Mouse (Mus musculus) testis, postnatal 14 days (tissue): ENCODE data around the gene Cdc27.
"Not testable (repeated sequence)": the region's sequence is repeated elsewhere in the genome, so short reads cannot be mapped to it uniquely, and the experiment has no call there.

Source experiments
- DNase-seq: peaks from one replicate; pipeline ENCODE4 v3.0.0; 2021; ENCODE audit warnings: low spot score

The Cdc27 gene

DNA sequence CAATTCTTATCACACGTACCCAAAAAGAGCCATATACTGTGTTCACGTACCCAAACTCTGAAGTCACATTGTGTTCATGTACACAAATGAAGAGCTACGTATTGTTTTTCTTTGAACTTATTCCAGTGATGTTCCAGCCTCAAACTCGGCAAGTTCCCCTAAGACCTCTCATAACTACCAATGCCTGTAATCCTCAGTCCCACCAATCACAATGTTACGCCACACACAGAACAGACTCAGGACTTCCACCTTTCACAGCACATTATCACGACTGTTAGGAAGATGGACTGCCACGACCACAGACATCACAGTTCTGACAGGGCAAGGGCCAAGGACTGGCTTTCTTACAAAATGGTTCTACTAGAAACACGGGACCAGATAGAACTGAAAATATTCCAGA is 20.1 kb upstream of the Cdc27 start:
- DNase-seq, result not testable (repeated sequence)

DNA sequence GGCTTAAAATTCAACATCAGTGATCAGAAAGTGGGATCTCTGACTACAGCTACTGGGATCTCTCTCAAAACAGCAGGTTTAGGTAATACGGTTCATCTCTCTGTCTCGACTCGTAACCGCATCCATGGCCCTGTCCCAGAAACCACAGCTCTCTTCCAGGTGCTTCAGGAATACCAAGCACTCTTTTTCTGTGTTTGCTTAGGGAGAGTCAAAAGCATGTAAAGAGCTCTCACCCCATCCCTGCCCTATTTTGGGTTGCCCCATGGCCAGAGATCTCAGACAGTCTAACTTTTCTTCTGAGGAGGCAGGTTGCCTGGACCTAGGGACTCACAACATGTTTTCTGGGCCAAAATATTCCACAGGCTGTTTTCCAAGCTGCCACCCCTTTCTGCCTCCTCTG is 17.9 kb upstream of the Cdc27 start:
- DNase-seq, result no peak

DNA sequence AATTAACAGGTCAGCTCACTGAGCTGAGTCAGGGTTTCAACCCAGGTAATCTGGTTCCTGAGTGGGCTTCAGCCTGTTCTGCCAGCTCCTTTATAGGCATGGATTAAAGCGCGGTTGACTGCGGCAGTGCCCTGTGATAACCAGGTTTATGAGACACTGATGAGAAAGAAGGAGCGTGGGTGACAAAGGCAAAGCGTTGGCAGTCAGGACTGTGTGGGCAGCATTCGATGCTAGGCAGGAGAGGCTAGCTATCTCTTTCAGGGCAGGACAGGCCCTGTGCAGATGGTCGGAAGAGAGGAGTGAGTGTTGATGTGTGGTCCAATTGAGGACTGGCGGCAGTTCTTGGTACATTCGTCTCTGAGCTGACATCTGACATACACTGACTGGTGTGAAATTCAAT is 17.3 kb upstream of the Cdc27 start:
- no peak for DNase-seq

DNA sequence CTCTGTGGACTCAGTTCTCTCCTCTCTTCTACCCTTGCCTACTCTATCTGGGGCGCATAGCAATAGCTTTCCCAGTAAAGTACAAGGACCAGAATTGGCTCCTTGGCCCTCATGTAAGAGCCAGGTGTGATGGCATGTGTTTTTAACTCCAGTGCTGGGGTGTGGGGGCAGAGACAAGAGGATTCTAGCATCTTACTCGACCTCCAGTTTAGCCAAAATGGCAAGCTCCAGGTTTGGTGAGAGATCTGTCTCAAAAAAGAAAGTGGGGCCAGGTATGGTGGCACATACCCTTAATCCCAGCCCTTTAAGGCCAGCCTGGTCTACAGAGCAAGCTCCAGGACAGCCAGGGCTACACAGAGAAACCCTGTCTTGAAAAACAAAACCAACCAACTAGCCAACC is 16.4 kb upstream of the Cdc27 start:
- no peak for DNase-seq

DNA sequence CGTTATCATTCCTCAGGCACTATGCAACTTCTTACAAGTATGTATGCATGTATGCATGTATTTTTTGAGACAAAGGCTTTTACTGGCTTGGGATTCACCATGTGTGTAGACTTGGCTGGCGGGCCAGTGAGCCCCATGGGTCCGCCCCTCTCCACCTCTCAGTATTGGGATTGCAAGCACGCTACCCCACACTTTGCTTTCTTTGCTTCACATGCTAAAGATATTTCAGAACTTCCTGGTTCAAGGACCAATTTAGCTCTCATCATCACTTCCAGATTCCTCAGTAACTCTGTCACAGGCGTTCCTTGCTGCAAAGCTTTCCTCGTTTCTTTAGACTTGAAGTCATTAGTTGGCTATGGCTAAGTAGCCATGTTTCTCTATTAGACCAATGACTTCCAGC is 15.7 kb upstream of the Cdc27 start:
- DNase-seq, result no peak

DNA sequence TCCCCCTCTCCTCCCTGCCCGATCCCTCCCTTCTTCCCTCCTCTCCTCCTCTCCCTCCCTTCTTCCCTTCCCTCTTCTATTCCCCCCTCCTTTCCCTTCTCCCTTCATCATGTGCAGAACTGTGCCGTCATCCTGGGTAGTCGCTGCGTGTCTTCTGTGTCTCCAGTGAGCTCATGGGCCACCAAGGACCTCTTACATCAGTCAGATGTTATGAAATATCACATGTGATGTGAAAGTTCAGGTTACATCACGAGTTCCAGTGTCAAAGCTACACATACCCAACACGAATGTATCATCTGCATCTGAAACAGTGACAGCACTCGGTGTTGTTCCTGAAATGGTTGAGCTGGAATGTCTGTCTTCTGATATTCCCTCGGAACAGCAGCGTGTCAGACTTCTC is 14.8 kb upstream of the Cdc27 start:
- no peak for DNase-seq

DNA sequence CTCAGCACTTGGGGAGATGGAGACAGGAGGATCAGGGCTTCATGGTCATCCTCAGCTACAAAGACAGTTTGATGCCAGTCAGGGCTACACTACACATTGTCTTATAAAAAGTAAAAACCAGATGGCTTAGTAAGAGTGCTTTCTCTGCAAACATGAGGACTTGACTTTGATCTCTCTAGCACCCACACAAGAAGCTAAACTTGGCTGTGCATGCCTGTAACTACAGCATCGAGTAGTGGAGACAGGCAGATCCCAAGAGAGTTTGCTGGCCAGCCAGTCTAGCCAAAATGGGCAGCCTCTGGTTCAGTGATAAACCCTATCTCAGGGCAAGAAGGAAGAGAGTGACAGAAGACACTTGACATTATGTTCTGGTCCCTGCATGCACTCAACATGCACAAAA is 13.1 kb upstream of the Cdc27 start:
- no peak for DNase-seq

DNA sequence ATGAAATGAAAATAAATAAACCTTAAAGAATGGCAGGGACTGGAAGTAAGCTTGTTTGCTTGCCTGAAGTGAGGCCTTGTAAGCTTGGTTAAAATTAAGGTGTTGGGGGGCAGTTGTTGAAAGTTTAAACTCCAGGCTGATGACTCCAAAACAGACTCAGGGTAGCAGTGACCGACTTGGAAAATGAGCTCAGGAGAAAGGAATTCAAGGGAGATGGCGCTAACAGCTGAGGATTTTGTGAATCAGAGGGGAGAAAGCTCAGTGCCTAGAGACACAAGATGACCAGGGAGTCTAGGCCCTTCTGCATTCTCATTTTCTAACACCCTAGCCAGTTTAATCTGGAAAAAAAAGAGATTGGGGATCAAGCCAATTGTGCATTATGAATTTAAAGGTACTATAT is 10.6 kb upstream of the Cdc27 start:
- DNase-seq, result no peak

DNA sequence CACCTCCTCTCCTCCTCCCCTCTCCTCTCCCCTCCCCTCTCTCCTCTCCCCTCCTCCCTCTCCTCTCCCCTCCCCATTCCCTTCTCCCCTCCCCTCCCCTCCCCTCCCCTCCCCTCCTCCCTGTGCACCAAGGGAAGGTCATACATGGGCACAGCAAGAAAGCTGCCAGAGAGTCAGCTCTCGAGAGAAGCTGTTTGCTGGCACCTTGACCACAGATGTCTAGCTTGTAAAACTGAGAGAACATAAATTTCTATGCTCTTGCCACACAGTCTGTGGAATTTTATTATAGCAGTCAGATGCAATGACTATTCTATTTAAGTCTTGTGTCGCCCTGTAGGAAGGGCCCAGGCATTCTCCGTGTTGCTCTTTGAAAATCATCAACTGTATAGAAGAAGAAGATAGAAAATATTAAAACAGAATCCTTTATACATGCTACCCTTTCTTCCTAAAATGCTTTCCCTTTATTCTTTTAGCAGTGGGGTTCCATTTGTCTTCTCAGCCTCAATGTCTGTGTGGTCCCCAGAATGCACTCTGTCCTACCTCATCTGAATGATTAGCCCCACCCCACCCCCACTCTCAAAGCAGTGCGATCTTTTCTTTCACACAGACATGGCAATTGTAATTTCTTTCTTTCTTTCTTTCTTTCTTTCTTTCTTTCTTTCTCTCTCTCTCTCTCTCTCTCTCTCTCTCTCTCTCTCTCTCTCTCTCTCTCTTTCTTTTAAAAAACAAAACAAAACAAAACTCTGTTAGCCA is 8.4 kb upstream of the Cdc27 start:
- DNase-seq, result no peak

DNA sequence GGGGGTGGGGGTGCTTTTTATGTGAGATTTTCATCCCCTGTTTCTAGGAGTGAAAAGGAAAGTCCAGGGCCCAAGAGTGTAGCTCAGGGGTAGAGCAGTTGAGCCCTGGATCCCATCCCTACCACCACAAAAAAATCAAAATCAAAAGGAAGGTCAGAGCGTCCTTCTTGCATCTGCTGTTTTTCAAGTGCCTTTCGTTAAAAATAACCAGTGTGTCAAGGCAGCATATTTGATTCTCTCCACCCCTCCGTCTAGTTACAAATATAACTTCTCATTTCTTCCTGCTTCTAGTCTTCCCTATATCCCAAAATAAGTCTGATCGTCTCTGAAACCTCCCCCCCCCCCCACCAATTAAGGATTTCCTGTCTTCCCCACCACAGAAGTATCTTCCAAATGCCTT is 7.6 kb upstream of the Cdc27 start:
- DNase-seq, result no peak

DNA sequence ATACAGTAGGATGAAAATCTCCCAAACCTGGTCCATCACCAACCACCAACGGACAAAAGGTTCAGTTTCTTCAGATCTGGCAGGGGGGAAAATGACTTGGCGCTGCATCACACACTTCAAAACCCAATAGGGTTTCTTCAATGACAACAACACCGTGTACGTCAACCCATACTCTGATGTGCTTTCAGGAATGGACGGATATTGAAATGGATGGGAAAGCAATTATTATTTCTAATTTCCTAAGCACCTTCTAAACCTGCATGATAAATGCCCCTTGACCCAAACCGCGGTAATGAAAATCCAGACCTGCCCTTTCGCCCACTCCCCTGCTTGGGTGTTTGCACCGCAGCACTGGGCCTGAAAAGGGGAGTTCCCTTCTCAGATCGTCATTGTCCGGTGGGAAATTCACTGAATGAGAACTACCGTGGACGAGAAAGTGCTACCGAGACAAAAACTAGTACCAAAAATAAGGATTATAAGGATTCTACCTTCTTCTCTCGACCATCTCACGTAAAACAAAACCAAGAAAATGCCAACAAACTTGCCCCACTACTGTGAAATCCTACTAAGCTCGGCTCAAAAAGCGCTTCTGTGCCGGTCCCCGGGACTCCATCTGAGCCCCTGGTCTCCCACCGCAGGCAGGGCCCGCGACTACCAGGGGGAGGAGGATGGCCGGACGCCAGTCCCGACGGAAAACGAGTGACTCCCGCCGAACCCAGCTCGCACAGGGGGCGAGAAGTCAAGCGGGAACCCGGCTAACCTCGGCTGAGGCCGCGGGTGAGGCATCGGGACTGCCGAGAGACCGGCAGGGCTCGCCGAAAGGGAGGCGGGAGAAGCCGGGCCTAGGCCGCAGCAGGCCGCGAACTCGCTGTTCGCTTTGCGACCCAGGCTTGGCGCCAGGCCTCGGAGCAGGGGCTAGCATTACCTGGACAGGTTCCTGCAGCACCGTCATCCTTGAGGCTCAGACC is 698 bp downstream of the Cdc27 start:
- DNase-seq, result peak; percentile 31

DNA sequence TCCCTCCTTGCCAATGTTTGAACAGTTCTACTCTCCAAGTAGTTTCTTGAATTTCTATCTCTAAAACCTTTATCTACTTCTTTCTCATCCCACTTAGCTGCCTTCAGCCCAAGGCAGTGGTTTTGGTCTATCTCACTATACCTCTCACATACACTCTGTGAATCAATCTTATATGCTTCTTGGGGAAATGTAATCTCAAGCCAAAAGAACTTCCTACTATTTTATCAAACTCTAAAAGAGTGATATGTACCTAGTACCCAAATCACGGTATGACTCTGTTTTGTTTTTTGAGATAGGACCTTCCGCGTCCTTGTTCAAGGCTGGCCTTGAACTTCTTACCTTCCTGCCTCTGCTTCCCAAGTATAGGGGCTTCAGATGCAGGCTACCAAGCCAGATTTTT is 2.9 kb downstream of the Cdc27 start:
- DNase-seq, result no peak

DNA sequence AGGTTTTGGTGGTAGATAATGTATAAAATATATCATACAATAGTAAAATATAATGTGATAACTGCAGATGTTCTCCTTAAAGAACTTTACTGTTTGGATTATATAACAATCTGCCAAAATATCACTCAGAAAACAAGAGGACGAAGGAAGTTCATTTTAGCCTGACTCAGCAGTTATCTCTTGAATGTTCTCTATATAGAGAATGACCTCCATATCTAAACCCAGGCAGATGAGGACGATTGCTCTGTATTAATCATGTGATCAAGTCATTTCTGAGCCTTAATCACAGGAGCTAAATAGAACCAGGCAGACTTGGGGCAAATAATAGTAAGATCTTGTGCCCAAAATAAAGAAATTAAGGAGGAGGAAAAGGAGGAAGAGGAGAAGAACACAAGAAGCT is 5.9 kb downstream of the Cdc27 start:
- no peak for DNase-seq

DNA sequence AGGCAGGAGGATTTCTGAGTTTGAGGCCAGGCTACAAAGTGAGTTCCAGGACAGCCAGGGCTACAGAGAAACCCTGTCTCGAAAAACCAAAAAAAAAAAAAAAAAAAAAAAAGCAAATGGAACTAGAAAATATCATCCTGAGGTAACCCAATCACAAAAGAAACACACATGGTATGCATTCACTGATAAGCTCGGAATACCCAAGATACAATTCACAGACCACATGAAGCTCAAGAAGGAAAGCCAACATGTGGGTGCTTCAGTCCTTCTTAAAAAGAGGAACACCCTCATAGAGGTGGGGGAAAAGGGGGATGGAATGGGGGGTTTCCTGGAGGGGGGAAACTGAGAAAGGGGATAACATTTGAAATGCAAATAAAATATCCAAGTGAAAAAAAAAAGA is 7.1 kb downstream of the Cdc27 start:
- not testable (repeated sequence) for DNase-seq

DNA sequence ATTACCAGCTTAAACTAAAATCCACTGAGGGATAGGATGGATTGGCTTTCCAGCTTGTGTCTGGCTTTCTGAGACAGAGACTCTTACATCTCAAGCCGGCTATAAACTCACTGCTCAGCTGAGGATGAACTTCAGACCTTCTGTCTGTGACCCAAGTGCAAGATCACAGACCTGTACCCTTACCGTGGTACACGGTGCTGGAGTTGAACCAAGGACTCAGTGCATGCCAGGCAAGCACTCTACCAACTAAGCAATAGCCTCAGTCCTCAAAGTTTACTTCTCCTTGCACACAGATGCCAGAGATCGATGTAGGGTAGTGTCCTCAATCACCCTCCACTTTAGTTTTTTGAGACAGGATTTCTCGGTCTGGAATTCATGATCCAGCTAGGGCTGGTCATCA is 10.6 kb downstream of the Cdc27 start:
- no peak for DNase-seq

DNA sequence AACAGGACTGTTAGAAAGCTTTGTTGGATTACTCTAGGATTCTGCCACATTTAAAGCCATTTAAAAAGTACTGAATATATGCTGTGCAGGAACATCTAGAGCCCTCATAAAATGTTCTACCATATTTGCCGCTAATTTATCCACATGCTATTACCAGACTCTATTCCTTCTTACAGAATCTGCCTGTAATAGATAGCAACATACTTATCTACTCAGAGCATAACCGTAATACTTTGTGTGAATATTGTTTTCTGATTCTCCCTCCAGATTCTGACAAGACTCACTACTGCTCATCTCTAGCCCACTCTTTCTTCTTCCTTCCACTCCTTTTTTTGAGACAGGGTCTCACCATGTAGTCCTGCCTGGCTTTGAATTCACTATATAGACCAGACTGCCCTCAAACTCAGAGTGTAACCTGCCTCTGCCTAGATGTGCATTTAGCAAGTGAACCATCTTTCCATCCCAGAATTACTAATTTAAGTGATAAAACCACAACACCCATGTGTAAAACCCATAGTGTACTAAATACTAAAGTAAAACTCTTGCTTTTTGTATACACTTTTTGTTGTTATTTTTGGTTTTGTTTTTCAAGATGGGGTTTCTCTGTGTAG is 12.4 kb downstream of the Cdc27 start:
- no peak for DNase-seq

DNA sequence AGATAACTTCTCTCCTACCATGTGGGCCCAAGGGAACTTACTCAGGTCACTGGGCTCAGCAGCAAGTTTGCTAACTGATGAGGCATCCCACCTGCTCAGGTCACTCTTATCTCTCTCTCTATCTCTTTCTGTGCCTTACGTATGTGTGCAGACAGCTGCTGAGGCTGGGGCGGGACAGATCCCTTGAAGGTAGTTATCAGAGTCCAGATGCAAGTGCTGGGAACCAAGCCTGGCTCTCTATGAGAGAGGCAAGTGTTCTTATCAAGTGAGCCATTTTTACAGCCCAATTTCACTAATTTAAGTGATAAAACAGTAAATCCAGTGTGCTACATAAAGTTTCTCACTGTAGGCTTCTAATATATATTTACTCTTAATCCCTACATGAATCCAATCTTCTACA is 13.6 kb downstream of the Cdc27 start:
- no peak for DNase-seq

DNA sequence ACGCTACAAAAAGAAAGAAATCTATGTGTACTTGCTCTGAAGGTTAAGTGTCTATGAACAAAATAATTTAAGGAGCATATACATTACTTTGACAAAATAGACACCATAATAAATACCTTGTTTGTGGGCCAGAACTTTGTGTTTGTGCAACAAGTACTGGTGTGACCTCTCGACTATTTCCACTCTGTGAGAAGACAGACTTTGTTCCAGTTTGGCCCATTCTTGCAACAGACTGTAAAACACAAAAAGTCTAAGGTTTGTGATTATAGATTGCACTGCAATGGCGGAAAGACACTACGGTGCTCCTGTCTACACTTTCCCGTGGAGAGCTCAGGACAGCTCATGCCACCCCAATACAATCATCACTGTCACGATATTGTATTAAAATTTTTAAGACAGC is 24.5 kb downstream of the Cdc27 start:
- DNase-seq, result no peak

DNA sequence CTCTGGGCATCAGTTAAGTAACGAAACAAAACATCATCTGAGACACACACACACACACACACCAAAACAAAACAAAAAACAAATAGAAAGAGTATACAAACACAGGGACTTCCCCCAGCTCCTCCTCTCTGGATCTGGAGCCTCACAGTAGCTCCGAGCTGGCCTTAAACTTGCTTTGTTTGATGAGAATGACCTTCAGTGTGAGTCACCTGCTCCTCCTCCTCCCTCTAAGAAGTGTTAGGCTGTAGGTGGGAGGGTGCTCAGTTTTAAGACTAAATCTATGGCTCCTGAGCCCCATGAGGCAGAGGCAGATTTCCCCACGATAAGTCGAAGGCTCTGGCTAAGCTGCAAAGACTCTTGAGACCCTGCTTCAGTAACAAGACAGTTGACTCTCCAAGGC is 38.0 kb downstream of the Cdc27 start:
- no peak for DNase-seq

DNA sequence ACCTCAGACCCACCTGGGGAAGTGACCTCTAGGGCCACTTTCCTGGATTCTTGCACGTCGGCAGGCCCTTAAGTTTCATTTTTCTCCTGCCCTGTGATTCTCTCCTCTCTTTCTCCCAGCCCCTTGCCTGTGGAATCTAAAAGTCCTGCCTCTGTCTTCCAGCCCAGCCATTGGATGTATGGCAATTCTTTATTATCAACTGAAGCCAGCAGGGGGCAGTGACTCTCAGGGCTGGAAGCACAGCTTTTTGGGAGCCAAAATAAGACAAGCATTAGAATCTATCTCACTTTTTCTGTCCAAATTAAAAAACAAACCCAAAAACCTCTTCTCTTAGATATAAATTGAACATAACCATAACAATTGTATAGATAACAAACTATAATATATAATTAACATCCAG is 39.8 kb downstream of the Cdc27 start:
- DNase-seq, result no peak

DNA sequence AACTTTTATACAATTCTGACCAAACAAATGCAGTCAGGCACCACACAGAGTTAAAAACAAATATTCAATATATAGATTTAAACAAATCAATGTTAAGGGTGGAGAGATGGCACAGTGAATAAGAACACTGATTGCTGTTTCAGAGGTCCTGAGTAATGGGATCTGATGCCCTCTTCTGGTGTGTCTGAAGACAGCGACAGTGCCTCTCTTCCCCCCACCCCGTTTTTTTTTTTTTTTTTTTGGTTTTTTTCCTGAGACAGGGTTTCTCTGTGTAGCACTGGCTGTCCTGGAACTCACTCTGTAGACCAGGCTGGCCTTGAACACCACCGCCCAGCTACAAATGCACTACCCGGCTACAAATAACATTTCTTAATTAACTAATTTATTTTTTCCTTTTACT is 42.0 kb downstream of the Cdc27 start:
- no peak for DNase-seq

DNA sequence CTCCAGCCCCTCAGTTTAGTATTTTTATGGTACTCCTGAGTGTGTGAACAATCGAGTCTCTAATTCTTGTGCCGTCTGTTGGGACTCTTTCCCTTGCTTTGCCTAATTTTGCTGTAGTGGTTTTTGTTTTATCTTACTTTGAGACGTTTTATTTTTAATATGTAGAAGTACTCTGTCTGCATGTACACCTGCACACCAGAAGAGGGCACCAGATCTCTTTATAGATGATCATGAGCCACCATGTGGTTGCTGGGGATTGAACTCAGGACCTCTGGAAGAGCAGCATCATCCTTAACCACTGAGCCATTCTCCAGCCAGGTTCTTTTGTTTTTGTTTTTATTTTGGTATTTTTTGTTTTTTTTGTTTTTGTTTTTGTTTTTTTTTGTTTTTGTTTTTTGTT is 62.1 kb downstream of the Cdc27 start:
- DNase-seq, result no peak

DNA sequence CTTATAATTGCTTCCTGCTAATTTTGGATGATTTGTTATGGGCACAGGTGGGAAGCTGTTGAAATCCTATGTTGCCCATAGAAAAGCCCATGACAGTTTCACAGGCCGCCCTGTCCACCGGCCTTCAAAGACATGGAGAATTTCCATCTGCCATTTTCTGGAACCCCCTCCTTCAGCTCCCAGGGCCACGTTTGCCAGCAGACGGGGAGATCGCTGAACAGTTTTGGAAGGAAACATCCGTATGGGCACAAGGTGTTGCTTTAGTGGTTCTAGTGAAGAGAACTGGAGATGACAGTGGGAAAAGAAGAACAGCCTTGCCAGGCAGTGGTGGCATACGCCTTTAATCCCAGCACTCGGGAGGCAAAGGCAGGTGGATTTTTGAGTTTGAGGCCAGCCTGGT is 68.4 kb downstream of the Cdc27 start:
- no peak for DNase-seq
